Mouse (Mus musculus) intestine, embryonic 14.5 days (tissue): ENCODE measurements around the gene Olfr1217. TPM values are rescaled to one million over a fixed set of nuclear protein-coding genes. Genes with fewer than 3 reads are reported as not detected.

Experiments
- polyA plus RNA-seq: library from polyadenylated mRNA; unstranded; fragments of >200 nt; fragmentation: Nextera tagmentation; extraction: Ambion mirVana; gene quantifications from 2 replicates; pipeline ENCODE4 v1.2.1, GENCODE M21; 2014

The Olfr1217 gene
- polyA plus RNA-seq, 1 experiment from 2014 or later: not detected

Other genes starting within 250 kb of the Olfr1217 start
- gene Olfr1201, start 239.0 kb downstream of the Olfr1217 start, polyA plus RNA-seq: not detected in 2 replicates
- gene Olfr1202, start 217.6 kb downstream of the Olfr1217 start, polyA plus RNA-seq: not detected in 2 replicates
- not detected in 2 replicates for gene Olfr1205, start 202.3 kb downstream of the Olfr1217 start, polyA plus RNA-seq
- not detected in 2 replicates for gene Olfr1204, start 182.8 kb downstream of the Olfr1217 start, polyA plus RNA-seq
- gene Olfr1206, start 168.8 kb downstream of the Olfr1217 start, polyA plus RNA-seq: not detected in 2 replicates
- gene Olfr1208, start 129.8 kb downstream of the Olfr1217 start, polyA plus RNA-seq: not detected in 2 replicates
- not detected in 2 replicates for gene Olfr1209, start 116.9 kb downstream of the Olfr1217 start, polyA plus RNA-seq
- gene Olfr1211, start 94.0 kb downstream of the Olfr1217 start, polyA plus RNA-seq: not detected in 2 replicates
- gene Olfr1212, start 78.1 kb downstream of the Olfr1217 start, polyA plus RNA-seq: not detected in 2 replicates
- gene Gm13762, start 51.8 kb downstream of the Olfr1217 start, polyA plus RNA-seq: not detected in 2 replicates
- gene Olfr1214, start 39.4 kb downstream of the Olfr1217 start, polyA plus RNA-seq: not detected in 2 replicates
- gene Olfr1215, start 25.1 kb downstream of the Olfr1217 start, polyA plus RNA-seq: not detected in 2 replicates
- not detected in 2 replicates for gene Olfr1216, start 13.7 kb downstream of the Olfr1217 start, polyA plus RNA-seq
- gene Olfr1218, start 29.1 kb upstream of the Olfr1217 start, polyA plus RNA-seq: not detected in 2 replicates
- gene Olfr1219, start 51.4 kb upstream of the Olfr1217 start, polyA plus RNA-seq: not detected in 2 replicates
- gene Olfr1220, start 74.8 kb upstream of the Olfr1217 start, polyA plus RNA-seq: not detected in 2 replicates
- gene Olfr1221, start 85.2 kb upstream of the Olfr1217 start, polyA plus RNA-seq: not detected in 2 replicates
- gene Olfr1222, start 101.0 kb upstream of the Olfr1217 start, polyA plus RNA-seq: not detected in 2 replicates
- gene Olfr1223, start 119.5 kb upstream of the Olfr1217 start, polyA plus RNA-seq: not detected in 2 replicates
- not detected in 2 replicates for gene Olfr1224-ps1, start 132.0 kb upstream of the Olfr1217 start, polyA plus RNA-seq
- gene Olfr1225, start 142.6 kb upstream of the Olfr1217 start, polyA plus RNA-seq: not detected in 2 replicates
- gene Olfr1226, start 168.0 kb upstream of the Olfr1217 start, polyA plus RNA-seq: not detected in 2 replicates
- gene Olfr1228, start 222.0 kb upstream of the Olfr1217 start, polyA plus RNA-seq: not detected in 2 replicates